Mouse (Mus musculus) CD8-positive naive resting alpha-beta T cell, adult 2 months (primary cell): Measurements from ENCODE around the gene Bmp7.

Source experiments
- DNase-seq, 2 experiments: peaks; one replicate each; pipeline ENCODE4 v3.0.0; 2022; ENCODE audit warnings: low read depth in 2 of 2, low spot score in 2 of 2

The Bmp7 gene

DNA sequence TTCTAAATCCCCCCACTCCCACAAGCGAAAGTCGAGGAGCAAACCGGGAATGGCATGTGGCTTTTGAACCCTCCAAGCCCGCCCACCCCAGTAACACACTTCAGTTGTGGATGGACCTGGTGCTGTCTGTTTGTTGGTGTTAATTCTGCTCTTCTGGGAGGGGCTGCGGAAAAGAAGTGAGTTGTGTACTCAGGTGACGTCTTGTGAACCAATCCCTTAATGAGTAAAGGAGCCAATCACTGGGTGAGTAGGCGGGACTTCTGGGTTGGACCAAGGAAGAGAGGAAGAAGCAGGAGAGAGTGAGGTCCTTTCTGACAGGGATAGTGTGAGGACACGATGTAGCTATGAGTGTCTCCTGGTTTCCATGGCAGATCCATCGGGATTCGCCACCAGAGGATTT lies 83.1 kb downstream of the Bmp7 start:
- no peak for DNase-seq

DNA sequence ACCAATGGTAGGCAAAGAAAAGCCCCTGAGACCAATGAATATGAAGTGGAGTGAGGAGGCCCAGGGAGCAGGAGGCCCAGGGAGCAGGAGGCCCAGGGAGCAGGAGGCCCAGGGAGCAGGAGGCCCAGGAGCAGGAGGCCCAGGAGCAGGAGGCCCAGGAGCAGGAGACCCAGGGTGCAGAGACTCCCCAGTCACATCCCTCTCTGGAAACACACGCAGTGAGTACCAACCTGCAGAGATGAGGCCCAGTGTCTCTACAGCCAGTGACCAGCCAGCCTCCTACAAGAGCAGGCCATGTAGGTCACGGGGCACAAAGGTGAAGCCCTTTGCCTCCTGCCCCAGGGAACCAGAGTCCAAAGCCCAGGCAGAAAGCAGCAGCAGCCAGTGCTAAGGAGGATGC lies 83.6 kb downstream of the Bmp7 start:
- DNase-seq = no peak

DNA sequence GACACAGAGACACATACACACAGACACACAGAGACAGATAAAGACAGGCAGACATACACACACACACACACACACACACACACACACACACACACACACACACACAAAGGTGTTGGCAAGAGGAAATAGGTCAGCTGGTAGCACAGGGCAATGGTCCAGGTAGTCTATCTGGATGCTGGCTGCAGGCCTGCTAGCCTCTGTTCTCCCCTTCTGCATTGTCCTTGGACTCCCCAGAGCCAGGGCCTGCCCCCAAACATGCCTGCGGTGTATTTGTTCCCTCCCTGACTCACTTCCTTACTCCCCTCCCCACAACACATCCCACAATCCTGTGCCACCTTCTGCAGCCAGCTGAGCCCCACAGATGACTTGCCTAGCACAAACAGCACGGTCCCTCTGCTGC lies 86.0 kb downstream of the Bmp7 start:
- no peak for DNase-seq

DNA sequence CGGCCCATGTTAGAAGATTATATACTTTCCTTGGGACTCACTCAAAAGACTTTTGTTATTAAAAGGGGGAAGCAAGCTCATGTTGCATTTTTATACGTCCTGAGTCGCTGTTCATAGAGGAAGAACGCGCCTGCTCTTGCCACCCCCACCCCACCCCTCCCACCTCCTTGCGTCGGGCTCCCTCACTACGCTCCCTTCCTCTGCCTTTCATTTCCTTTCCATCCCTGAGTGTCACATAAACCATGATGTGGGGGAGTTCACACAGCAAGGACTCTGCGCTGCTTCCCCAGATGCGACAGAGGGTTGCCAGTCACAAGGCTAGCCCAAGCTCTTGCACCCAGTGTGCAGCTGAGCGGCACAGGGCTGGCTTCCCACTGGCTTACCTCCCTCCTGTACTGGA lies 88.3 kb downstream of the Bmp7 start:
- no peak for DNase-seq

DNA sequence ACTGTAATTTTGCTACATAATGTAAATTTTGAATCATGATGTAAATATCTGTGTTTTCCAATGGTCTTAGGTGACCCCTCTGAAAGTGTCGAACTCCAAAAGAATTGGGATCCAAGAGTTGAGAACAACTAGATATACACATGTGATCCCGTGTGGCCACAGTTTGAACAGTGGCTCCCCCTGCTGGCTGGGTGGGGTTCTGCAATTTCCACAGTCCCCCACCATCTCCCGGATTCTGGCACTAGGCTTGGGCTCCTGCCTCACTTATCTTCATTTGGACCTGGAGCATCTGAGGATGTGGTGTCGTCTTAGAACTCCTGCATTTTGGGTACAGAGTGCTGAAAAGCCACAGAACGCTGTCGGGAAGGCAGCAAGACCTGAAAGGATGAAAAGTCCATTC lies 91.9 kb downstream of the Bmp7 start:
- DNase-seq = peak; percentile 48 to 58

DNA sequence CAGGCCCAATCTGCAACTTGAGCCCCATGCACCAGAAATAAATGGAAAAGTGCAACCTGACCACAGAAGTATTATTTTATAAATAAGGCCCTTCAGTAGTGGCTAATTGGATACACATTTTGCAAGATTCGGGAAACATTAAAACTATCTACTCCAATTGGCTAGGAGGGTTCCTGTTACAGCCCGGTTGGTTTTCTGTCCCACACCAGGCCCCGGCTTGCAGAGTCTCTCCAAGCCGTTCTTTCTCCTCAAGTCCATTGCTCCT lies 93.9 kb downstream of the Bmp7 start:
- no peak for DNase-seq

DNA sequence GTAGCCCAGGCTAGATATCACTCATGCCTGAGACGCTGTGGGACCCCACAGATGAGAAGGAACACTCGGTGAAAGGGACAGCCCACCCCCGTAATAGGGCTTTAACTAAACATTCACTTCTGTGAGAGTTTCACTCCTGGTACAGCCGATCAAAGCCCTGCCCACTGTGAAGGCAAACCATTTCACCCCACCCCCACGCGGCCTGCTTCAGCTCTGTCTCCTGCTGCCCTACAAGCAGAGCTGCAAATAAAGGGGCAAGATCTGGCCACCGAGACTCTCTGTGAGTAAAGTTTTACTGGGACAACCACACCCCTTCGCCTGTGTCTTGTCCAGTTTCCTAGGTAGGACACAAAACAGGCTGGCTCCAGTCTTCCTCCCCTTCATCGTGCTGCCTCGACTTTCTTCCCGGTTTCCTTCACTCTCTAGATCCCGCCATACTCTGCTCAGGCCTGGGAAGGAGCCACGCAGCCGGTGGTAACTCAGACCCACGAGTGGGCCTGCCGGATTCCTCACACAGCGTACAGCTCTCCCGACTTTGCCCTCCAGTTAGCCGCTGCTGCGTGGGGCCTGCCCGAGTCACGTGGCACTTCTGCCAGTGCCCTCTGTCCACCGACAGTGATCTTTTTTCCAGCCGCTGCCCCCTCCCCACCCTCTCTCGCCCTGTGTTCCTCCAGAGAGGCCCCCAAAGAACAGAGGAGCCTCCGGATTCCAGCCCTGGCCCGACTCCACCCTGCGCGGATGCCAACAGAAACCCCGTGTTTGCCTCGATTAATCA lies 94.4 kb downstream of the Bmp7 start:
- no peak for DNase-seq

DNA sequence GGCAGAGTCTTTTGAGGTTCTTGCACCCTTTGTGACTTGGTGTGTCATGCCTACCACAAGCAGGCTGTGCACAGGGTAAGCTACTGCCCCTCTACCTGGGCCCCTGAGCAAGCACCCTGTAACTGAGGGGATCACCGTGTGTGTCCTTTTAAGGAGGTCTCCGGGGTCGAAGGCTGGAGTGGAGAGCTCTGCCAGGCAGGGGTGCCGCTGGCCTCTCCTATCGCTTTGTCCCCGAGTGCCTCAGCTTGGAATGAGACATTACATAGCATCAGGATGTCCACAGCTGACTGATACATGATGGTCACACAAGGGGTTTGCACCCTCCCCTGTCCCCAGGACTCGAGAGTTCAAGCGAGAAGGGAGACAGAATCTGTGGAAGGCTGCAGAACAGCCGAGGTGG lies 96.2 kb downstream of the Bmp7 start:
- no peak for DNase-seq

DNA sequence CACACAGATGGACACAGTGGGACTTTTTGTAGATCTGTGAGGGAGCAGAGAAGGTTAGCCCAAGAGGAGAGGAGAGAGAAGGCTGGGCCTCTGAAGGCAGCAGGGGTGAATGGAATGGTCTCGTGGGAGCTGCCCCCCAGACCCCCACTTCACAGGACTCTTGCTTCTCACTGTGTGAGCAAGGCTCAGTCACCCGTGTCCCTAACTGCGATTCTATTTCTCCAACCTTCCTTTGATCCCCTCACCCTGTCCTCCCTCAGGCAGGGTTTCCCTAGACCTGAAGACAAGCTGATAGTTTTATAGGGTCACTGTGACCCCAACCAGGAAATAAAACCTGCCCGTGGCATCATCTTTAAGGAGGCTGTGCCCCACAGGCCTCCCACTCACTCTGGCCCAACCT lies 97.8 kb downstream of the Bmp7 start:
- no peak for DNase-seq

DNA sequence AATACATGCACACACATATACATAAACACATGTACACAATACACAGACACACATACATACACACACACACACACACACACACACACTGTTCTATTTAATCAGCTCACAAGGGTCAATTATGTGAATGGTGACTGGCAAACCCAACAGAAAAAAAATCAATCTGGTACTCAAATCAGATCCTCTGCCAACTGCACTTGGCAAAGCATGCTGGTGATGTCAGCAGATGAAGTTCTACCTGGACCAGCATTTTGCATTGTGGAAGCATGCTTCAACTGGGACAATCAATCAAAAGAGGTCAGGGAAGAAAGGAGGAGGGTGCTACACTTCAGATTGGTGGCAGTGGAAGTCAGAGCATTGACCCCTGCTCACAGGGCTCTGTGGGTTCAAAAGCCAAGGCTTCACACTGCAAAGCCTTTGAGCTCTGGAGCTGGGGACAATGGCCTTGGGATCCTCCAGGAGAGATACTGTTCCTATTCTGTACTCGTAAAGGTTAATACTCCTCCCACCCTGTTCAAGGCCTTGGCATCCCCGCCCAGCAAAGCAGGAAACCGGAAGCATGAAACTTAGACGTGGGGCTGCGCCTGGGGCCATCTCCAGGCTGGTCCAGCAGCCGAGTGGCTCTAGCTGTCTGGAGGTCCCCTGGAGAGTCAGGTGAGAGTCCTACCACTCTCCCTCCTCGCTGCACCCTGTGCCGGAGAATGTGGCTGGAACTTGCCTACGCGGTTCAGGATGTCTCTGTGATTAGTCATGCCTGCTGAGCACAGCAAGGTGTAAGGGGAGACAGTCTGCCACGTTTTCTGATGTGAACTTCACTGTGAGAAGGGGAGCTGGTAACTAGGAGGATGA lies 99.0 kb downstream of the Bmp7 start:
- no peak for DNase-seq

DNA sequence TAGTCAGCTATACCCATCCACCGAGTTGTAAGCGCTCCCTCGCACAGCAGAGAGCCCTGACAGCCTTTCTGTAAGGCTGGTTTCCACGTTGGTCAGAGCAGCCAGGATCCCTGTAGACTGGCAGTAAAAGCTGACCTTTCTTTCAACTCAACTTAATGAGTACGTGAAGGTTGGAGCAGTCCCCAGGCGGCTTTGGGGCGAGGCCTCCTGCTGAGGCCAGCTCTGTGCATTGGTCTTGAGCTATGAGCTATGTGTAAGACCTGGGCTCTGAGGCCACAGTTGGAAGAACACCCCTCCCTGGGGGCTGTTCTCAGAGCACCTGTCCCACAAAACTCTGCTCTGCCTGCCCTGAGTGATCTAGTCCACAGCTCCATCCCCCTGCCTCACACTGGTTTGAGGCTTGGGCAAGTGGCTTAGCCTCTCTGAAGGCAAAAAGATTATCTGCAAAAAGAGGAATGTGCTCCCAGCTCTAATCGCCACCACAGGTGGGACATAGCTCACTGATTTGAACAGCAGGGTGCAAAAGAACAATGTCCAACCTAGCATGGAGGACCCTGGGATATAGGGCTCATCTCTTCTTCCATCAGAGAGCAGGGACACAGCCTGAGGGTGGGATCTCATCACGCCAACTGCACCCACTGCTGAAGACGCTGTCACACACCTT lies 100.7 kb downstream of the Bmp7 start:
- no peak for DNase-seq

DNA sequence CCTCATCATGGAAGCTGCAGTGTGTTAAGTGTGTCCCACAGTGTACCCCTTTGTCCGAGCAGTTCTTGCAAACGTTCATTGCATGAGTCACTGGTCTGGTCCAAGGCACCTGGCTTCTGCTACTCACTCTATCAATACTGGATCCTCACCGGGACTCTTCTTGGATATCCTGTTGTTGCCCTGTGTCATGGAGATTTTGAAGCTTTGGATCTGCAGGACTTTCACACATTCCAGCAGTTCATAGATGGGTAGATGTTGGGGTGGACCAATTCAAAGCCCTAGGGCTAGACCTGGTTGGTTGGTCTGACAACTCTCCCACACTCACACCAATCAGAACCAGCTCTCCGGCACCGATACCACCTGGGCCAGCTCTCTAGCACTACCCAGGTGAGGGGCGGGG lies 103.6 kb downstream of the Bmp7 start:
- no peak for DNase-seq

DNA sequence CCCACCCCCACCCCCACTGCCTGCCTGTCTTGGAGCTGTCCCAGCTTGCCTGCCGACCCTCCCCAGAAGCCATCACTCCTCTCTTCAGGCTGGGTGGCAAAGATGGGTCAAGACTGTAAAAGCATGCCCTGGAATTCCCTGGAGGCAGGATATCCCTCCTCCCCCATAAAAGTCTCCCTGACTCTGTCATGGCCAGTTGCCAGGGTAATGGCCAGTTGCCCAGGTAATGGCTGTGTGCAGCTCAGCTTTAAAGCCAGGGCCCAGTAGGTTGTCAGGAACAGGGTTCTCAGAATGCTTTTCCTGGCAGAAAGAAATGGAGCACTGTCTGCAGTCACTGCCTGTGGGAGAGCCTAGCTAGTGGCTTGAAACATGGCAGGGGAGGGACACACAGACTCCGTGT lies 106.9 kb downstream of the Bmp7 start:
- no peak for DNase-seq

DNA sequence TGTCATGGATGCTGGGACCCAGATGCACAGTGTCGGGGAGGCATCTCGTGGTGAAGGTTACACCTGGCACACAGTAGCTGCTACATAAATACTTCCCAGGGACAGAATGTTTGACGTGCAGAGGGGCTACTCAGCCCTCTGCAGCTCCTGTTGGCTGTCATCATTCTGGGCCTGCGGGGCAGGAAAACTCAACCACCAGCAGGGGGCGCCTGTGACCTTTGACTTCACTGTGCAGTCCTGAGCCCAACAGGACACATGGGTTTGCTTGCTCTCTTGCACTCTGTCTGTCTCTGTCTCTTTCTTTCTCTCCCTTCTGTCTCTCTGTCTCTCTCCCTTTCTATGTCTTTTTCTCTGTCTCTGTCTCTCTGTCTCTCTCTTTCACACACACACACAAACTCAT lies 108.4 kb downstream of the Bmp7 start:
- peak; percentile 70 to 72 for DNase-seq

DNA sequence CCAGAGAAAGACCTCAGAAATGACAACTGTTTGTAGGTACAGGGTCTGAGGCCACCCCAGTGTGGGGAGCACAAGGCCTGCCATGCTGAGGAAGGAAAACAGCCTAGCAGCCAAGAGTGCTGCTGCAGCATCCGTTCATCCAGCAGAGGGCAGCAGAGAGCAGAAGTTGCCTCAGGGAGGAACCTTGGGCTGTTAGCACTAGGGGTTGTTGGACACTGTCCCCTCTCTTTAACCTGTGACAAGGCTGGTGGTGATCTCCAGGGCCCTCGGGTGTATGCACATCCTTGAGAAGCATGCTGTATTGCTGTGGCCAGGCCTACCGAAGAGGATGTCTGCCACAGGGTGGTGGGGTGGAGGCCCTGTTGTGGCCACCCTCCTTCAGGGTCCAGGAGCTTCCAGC lies 109.0 kb downstream of the Bmp7 start:
- DNase-seq = peak; percentile 82

DNA sequence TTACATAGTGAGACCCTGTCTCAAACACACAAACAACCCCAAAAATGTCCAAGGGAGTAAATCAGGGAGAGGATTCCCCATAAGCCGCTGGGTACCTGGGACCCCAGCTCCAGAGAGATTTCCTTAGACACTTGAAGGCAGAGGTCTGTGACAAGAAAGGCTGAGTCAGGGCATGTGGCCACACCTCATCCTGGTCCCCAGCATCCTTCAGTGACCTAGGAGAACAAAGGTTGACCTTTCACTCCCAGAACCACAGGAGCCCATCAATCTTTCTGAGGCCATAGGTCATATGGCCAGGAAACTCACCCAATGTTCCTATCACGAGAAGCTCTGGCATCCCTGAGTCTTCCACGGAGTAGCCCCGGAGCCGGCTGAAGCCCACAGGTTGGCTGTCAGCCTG lies 111.9 kb downstream of the Bmp7 start:
- DNase-seq = no peak

DNA sequence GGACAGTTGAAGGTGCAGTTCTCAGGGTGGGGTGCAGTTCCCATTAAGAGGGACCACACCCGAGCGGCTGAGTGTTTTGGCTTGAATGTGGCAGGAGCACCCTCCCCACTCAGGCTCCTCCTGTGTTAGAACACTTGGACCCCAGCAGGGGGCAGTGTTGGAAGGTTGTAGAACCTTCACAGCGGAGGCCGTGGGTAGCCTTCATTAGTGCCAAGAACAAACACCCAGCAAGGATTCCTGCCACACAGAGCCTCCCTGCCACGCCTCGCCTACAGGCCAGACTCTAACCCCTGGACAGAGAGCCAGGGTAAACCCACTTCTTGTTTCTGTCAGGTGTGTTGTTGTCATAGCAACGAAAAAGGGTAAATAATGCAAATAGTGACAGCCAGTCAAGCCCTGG lies 112.6 kb downstream of the Bmp7 start:
- no peak for DNase-seq

DNA sequence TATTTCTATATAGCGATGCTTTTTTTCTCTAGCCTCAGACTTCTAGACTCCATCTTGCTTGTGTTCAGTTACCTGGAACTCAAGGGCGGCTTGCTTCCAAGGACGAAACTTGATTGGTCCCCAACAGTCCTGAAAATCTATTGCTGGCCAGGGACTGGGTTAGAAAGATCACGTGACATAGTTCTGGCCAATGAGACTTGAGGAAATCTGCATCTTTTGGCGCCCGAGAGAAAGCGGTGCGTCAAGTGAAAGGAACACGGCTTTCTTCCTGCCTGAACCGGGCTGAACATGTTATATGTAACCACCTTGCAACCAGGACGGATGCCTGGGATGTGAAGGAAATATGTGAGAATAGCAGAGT lies 114.4 kb downstream of the Bmp7 start:
- no peak for DNase-seq

DNA sequence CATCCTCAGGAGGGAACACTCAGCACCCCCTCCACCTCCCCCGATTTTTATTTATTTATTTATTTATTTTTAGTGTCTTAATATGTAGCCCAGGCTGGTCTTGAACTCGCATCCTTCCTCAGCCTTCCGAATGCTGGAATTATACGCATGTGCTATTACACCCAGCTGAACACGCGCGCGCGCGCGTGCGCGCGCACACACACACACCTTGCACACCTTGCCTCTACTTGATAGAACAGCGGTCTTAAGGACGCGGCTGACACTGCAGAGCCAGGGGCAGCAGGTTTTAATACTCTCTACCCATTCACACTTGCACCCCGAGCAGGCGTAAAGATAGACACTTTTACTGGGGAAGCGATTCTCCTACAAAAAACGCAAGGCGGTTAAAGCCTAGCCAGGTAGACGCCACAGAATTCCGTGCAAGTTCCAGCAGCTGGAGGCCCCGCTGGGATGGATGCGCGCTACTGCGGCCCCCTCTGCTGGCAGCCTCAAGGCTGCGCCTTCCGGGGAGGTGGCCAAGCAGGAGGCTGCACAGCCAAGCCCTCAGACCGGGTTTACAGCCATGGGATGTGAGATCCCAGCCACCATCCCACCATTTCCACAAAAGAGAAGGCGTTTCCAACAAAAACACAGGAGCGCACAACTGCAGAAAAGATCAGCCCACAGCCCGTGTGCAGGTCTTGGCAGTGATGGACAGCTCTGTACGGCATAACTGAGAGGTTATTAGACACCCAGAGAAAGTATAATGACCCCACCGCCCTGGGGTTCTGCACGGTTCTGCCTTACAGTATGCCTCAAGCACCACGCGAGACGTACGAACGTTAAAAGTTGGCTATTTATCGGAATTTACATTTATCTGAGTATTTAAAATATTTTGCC lies 115.0 kb downstream of the Bmp7 start:
- DNase-seq = no peak

DNA sequence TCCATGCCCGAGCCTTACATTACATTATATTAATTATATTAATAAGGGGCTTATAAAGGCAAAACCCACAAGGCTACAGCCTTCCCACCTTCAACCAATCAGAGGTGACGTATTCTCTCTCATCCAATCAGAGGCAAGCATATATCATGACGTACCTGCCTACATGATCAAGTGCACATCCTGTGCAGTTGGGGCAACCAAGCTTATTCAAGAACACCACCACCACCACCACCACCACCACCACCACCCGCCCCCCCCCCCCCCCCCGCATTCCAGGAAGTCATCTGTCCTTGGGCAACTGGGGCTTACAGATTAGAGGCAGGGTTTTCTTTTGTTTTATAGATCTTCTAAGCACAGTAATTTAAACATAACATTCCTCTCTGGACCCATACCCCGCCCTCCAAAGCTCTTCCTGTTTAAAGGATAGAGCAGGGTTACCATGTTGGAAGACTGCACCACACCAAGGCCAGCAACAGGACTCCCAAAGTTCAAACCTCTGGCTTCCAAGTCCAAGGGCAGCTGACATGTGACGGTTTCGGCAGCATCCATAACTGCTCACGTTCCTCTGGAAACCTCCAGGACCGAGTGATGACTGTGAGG lies 121.4 kb downstream of the Bmp7 start:
- DNase-seq = no peak
